Mouse (Mus musculus): ENCODE measurements around the gene Myt1. TPM values are rescaled to one million over a fixed set of nuclear protein-coding genes. Genes with fewer than 3 reads are reported as not detected.

Myt1 gene
- polyA plus RNA-seq (2015; fragmentation: Nextera tagmentation; extraction: Ambion mirVana), result 1.4 and 1.7 TPM in 2 replicates

- Histone ChIP-seq H3K9ac (ENCODE audit: low read depth, low read length) (no peak within 1 kb of the TSS), H3K4me3 (ENCODE audit: low read length) (no peak within 1 kb of the TSS), H3K4me2 (ENCODE audit: low read depth, low read length) (no peak within 1 kb of the TSS), H3K9me3 (ENCODE audit: control insufficient read depth, low read length) (no peaks in the 10 kb centered on the region), H3K27ac (ENCODE audit: low read length) (no peak within 1 kb of the TSS), H3K36me3 (ENCODE audit: control insufficient read depth, insufficient read depth, low read length) (no peaks in the 10 kb centered on the region), H3K4me1 (ENCODE audit: control insufficient read depth, insufficient read depth, low read length) (no peaks in the 10 kb centered on the region), H3K27me3 (replicated peaks; ENCODE audit: control insufficient read depth, insufficient read depth, low read length) (peaks cover 4% of the 10 kb centered on the region; the same call in 1 of the 2 replicates)
- no peak for ATAC-seq
- 53% methylated on average over 8 of the region's 8 CpGs for WGBS
These were observed at the start of gene Myt1 for GRCm38 (mm10) chr2:181763006-181763830. Gene Myt1, plus strand, starts transcription at chr2:181763332.

- Histone ChIP-seq H3K36me3 (ENCODE audit: control insufficient read depth, insufficient read depth, low read length) (no peaks in the 10 kb centered on the region), H3K27me3 (replicated peaks; ENCODE audit: control insufficient read depth, insufficient read depth, low read length) (no peaks in the 10 kb centered on the region), H3K4me1 (ENCODE audit: control insufficient read depth, insufficient read depth, low read length) (no peaks in the 10 kb centered on the region), H3K4me2 (ENCODE audit: low read depth, low read length) (no peak overlapping the region), H3K9ac (ENCODE audit: low read depth, low read length) (no peak overlapping the region), H3K27ac (ENCODE audit: low read length) (no peak overlapping the region), H3K9me3 (ENCODE audit: control insufficient read depth, low read length) (no peaks in the 10 kb centered on the region), H3K4me3 (ENCODE audit: low read length) (no peak overlapping the region)
- 70% methylated on average over 1 of the region's 1 CpGs for WGBS
- ATAC-seq, result no peak
These were observed 49.4 kb upstream of the Myt1 start for GRCm38 (mm10) chr2:181713749-181714148.

GRCm38 (mm10) chr2:181714903-181715326 is 48.2 kb upstream of the Myt1 start, which contains the start of gene Oprl1:
Gene Oprl1, plus strand, starts transcription at chr2:181715016.
- H3K4me1 ChIP-seq (ENCODE audit: control insufficient read depth, insufficient read depth, low read length), result no peaks in the 10 kb centered on the region
- no peaks in the 10 kb centered on the region for H3K27me3 ChIP-seq (replicated peaks; ENCODE audit: control insufficient read depth, insufficient read depth, low read length)
- H3K9me3 ChIP-seq (ENCODE audit: control insufficient read depth, low read length), result no peaks in the 10 kb centered on the region
- no peak within 1 kb of the TSS for H3K27ac ChIP-seq (ENCODE audit: low read length)
- no peak within 1 kb of the TSS for H3K4me3 ChIP-seq (ENCODE audit: low read length)
- no peaks in the 10 kb centered on the region for H3K36me3 ChIP-seq (ENCODE audit: control insufficient read depth, insufficient read depth, low read length)
- no peak within 1 kb of the TSS for H3K4me2 ChIP-seq (ENCODE audit: low read depth, low read length)
- no peak within 1 kb of the TSS for H3K9ac ChIP-seq (ENCODE audit: low read depth, low read length)
- ATAC-seq, result 0 out of 2 replicates have a peak, but pooled peaks have one; percentile 28
- 4% methylated on average over 7 of the region's 7 CpGs for WGBS

GRCm38 (mm10) chr2:181715382-181715781 is 47.8 kb upstream of the Myt1 start:
- H3K36me3 ChIP-seq (ENCODE audit: control insufficient read depth, insufficient read depth, low read length), result no peaks in the 10 kb centered on the region
- H3K4me3 ChIP-seq (ENCODE audit: low read length), result no peak overlapping the region
- no peak overlapping the region for H3K9ac ChIP-seq (ENCODE audit: low read depth, low read length)
- 71% methylated on average over 3 of the region's 3 CpGs for WGBS
- H3K4me1 ChIP-seq (ENCODE audit: control insufficient read depth, insufficient read depth, low read length), result no peaks in the 10 kb centered on the region
- H3K27me3 ChIP-seq (replicated peaks; ENCODE audit: control insufficient read depth, insufficient read depth, low read length), result no peaks in the 10 kb centered on the region
- H3K27ac ChIP-seq (ENCODE audit: low read length), result no peak overlapping the region
- no peak overlapping the region for H3K4me2 ChIP-seq (ENCODE audit: low read depth, low read length)
- H3K9me3 ChIP-seq (ENCODE audit: control insufficient read depth, low read length), result no peaks in the 10 kb centered on the region
- ATAC-seq, result no peak

- H3K4me2 ChIP-seq (ENCODE audit: low read depth, low read length), result no peak overlapping the region
- H3K36me3 ChIP-seq (ENCODE audit: control insufficient read depth, insufficient read depth, low read length), result no peaks in the 10 kb centered on the region
- H3K9ac ChIP-seq (ENCODE audit: low read depth, low read length), result no peak overlapping the region
- no peaks in the 10 kb centered on the region for H3K9me3 ChIP-seq (ENCODE audit: control insufficient read depth, low read length)
- no peak overlapping the region for H3K27ac ChIP-seq (ENCODE audit: low read length)
- H3K4me3 ChIP-seq (ENCODE audit: low read length), result no peak overlapping the region
- no peaks in the 10 kb centered on the region for H3K4me1 ChIP-seq (ENCODE audit: control insufficient read depth, insufficient read depth, low read length)
- no peak for ATAC-seq
- H3K27me3 ChIP-seq (replicated peaks; ENCODE audit: control insufficient read depth, insufficient read depth, low read length), result no peaks in the 10 kb centered on the region
- 52% methylated on average over 3 of the region's 3 CpGs for WGBS
These were observed 46.1 kb upstream of the Myt1 start for GRCm38 (mm10) chr2:181716991-181717390.

- no peak overlapping the region for H3K4me3 ChIP-seq (ENCODE audit: low read length)
- 34% methylated on average over 3 of the region's 3 CpGs for WGBS
- H3K4me2 ChIP-seq (ENCODE audit: low read depth, low read length), result no peak overlapping the region
- no peaks in the 10 kb centered on the region for H3K27me3 ChIP-seq (replicated peaks; ENCODE audit: control insufficient read depth, insufficient read depth, low read length)
- H3K9me3 ChIP-seq (ENCODE audit: control insufficient read depth, low read length), result no peaks in the 10 kb centered on the region
- no peaks in the 10 kb centered on the region for H3K4me1 ChIP-seq (ENCODE audit: control insufficient read depth, insufficient read depth, low read length)
- no peaks in the 10 kb centered on the region for H3K36me3 ChIP-seq (ENCODE audit: control insufficient read depth, insufficient read depth, low read length)
- no peak overlapping the region for H3K9ac ChIP-seq (ENCODE audit: low read depth, low read length)
- no peak for ATAC-seq
- H3K27ac ChIP-seq (ENCODE audit: low read length), result no peak overlapping the region
These were observed 43.1 kb upstream of the Myt1 start for GRCm38 (mm10) chr2:181720061-181720460.

- H3K27ac ChIP-seq (ENCODE audit: low read length), result no peak overlapping the region
- no peaks in the 10 kb centered on the region for H3K9me3 ChIP-seq (ENCODE audit: control insufficient read depth, low read length)
- no peaks in the 10 kb centered on the region for H3K4me1 ChIP-seq (ENCODE audit: control insufficient read depth, insufficient read depth, low read length)
- no peak overlapping the region for H3K4me3 ChIP-seq (ENCODE audit: low read length)
- ATAC-seq, result no peak
- no peaks in the 10 kb centered on the region for H3K36me3 ChIP-seq (ENCODE audit: control insufficient read depth, insufficient read depth, low read length)
- H3K9ac ChIP-seq (ENCODE audit: low read depth, low read length), result no peak overlapping the region
- no peaks in the 10 kb centered on the region for H3K27me3 ChIP-seq (replicated peaks; ENCODE audit: control insufficient read depth, insufficient read depth, low read length)
- H3K4me2 ChIP-seq (ENCODE audit: low read depth, low read length), result no peak overlapping the region
These were observed 41.9 kb upstream of the Myt1 start for GRCm38 (mm10) chr2:181721200-181721599.

- peak; percentile 31; the same call in 1 of the 2 replicates for ATAC-seq
- Histone ChIP-seq H3K36me3 (ENCODE audit: control insufficient read depth, insufficient read depth, low read length) (no peaks in the 10 kb centered on the region), H3K4me3 (ENCODE audit: low read length) (no peak overlapping the region), H3K27ac (ENCODE audit: low read length) (no peak overlapping the region), H3K9me3 (ENCODE audit: control insufficient read depth, low read length) (no peaks in the 10 kb centered on the region), H3K9ac (ENCODE audit: low read depth, low read length) (no peak overlapping the region), H3K4me1 (ENCODE audit: control insufficient read depth, insufficient read depth, low read length) (no peaks in the 10 kb centered on the region), H3K4me2 (ENCODE audit: low read depth, low read length) (no peak overlapping the region), H3K27me3 (replicated peaks; ENCODE audit: control insufficient read depth, insufficient read depth, low read length) (no peaks in the 10 kb centered on the region)
- WGBS, result 14% methylated on average over 3 of the region's 3 CpGs
These were observed 40.9 kb upstream of the Myt1 start for GRCm38 (mm10) chr2:181722213-181722612.

- Histone ChIP-seq H3K27ac (ENCODE audit: low read length) (no peak overlapping the region), H3K4me3 (ENCODE audit: low read length) (no peak overlapping the region), H3K9me3 (ENCODE audit: control insufficient read depth, low read length) (no peaks in the 10 kb centered on the region), H3K4me2 (ENCODE audit: low read depth, low read length) (no peak overlapping the region), H3K36me3 (ENCODE audit: control insufficient read depth, insufficient read depth, low read length) (no peaks in the 10 kb centered on the region), H3K27me3 (replicated peaks; ENCODE audit: control insufficient read depth, insufficient read depth, low read length) (no peaks in the 10 kb centered on the region), H3K9ac (ENCODE audit: low read depth, low read length) (no peak overlapping the region), H3K4me1 (ENCODE audit: control insufficient read depth, insufficient read depth, low read length) (no peaks in the 10 kb centered on the region)
- no peak for ATAC-seq
- WGBS, result 46% methylated on average over 9 of the region's 9 CpGs
These were observed 35.4 kb upstream of the Myt1 start for GRCm38 (mm10) chr2:181727659-181728262.

Measured in intestine, embryonic 16.5 days (tissue).